Mouse (Mus musculus) retina, adult 2 months (tissue): ENCODE results near the gene Gstm4.
"Not testable (repeated sequence)": the region's sequence is repeated elsewhere in the genome, so short reads cannot be mapped to it uniquely, and the experiment has no call there.

Experiments used
- DNase-seq: peaks from one replicate; pipeline ENCODE4 v3.0.0-alpha.2; 2012; ENCODE audit warnings: low read depth, low spot score

Gstm4 gene

GRCm38 (mm10) chr3:108017473-108018189 lies 27.1 kb downstream of the Gstm4 start, which contains the start of gene Gstm1:
Gstm1 (minus strand) TSS chr3:108017973.
- DNase-seq: peak; percentile 59

GRCm38 (mm10) chr3:108016468-108016867 lies 28.2 kb downstream of the Gstm4 start:
- DNase-seq: not testable (repeated sequence)

- no peak for DNase-seq
These were observed 29.7 kb downstream of the Gstm4 start for GRCm38 (mm10) chr3:108014974-108015346.

- no peak for DNase-seq
These were observed 30.4 kb downstream of the Gstm4 start for GRCm38 (mm10) chr3:108014098-108014973.

- no peak for DNase-seq
These were observed 31.3 kb downstream of the Gstm4 start for GRCm38 (mm10) chr3:108013331-108013871.

GRCm38 (mm10) chr3:108011558-108011957 lies 33.1 kb downstream of the Gstm4 start:
- DNase-seq: no peak

- no peak for DNase-seq
These were observed 34.4 kb downstream of the Gstm4 start for GRCm38 (mm10) chr3:108010286-108010685.

GRCm38 (mm10) chr3:108002021-108002420 lies 42.7 kb downstream of the Gstm4 start:
- no peak for DNase-seq

GRCm38 (mm10) chr3:107999491-107999890 lies 45.2 kb downstream of the Gstm4 start:
- no peak for DNase-seq

GRCm38 (mm10) chr3:107998591-107998990 lies 46.1 kb downstream of the Gstm4 start:
- DNase-seq: no peak

- DNase-seq: no peak
These were observed 48.1 kb downstream of the Gstm4 start for GRCm38 (mm10) chr3:107996576-107996975.

GRCm38 (mm10) chr3:107995974-107996373 lies 48.7 kb downstream of the Gstm4 start:
- not testable (repeated sequence) for DNase-seq
